In genomic region chr12:102285779-102286178, GRCm38 (mm10) we compare ENCODE assay signal across 17 mouse cellular contexts. TPM values are rescaled to one million over a fixed set of nuclear protein-coding genes. Genes with fewer than 3 reads are reported as not detected.
DNase-seq lines count a peak whose midpoint lies in the region; ATAC-seq and TF ChIP-seq lines count a peak whose summit lies in the region.
"Had no signal": no experiment of that assay in that cellular context is flagged by ENCODE, and none has a peak within 500 bp of the region (broad histone marks: within the 10 kb centered on the region; RNA-seq: fewer than 3 reads in every experiment).

No protein-coding gene starts in this region.

- H3K9ac ChIP-seq in heart, adult 2 months (ENCODE audit: low read depth, low read length), result peak overlapping the region; percentile 28; the same call in 1 of the 2 replicates
- H3K9ac ChIP-seq in midbrain, embryonic 14.5 days (replicated peaks; ENCODE audit: low read length), result no peak overlapping the region
- H3K9ac ChIP-seq: forebrain, embryonic 13.5 days; hindbrain, embryonic 14.5 days; intestine, embryonic 15.5 days; midbrain, embryonic 15.5 days had no signal

- no peak for TF ChIP-seq POLR2A in heart, adult 2 months (IDR thresholded peaks at IDR 0.05; ENCODE audit: insufficient read depth, low read depth, low read length)
- TF ChIP-seq POLR2A in kidney, adult 2 months (IDR thresholded peaks at IDR 0.05; ENCODE audit: low read depth, low read length), result no peak
- TF ChIP-seq POLR2A in myocyte (IDR thresholded peaks at IDR 0.05; ENCODE audit: insufficient read length, low read depth), result peak; percentile 40

- H3K4me3 ChIP-seq in heart, adult 2 months, result peak overlapping the region; percentile 69; the same call in 1 of the 2 replicates
- no peak overlapping the region for H3K4me3 ChIP-seq in kidney, adult 2 months (ENCODE audit: insufficient read depth, low read depth, low read length)
- H3K4me3 ChIP-seq in myocyte, result peak overlapping the region; percentile 65
- no peak overlapping the region for H3K4me3 ChIP-seq in midbrain, embryonic 14.5 days (replicated peaks; ENCODE audit: low read depth, low read length)
- H3K4me3 ChIP-seq: forebrain, embryonic 13.5 days; intestine, embryonic 15.5 days; midbrain, embryonic 15.5 days had no signal

- peak in 1 of 2 experiments; percentile 49 for DNase-seq in heart, adult 2 months
- no peak for DNase-seq in heart, postnatal 14 days
- DNase-seq in kidney, adult 2 months, result peak; percentile 41
- DNase-seq in kidney, postnatal 14 days, result no peak
- no peak for DNase-seq in Patski (ENCODE audit: low read depth, low spot score)
- no peak for DNase-seq in midbrain, embryonic 14.5 days
- DNase-seq: cerebellum, adult 11 months; cerebellum, postnatal 14 days; gastrocnemius, postnatal 36 days; layer of hippocampus, adult 9-11 months; retina, postnatal 1 day; right cerebral cortex, postnatal 4 days had no signal

- peaks cover 17% of the 10 kb centered on the region for H3K4me1 ChIP-seq in heart, adult 2 months (ENCODE audit: control insufficient read depth, insufficient read depth, low read length)
- peaks cover 37% of the 10 kb centered on the region for H3K4me1 ChIP-seq in kidney, adult 2 months (ENCODE audit: control insufficient read depth, insufficient read depth, low read length)
- peaks cover 12% of the 10 kb centered on the region for H3K4me1 ChIP-seq in midbrain, embryonic 14.5 days (ENCODE audit: control insufficient read depth, insufficient read depth, low read length)

- no peak overlapping the region for H3ac ChIP-seq in myocyte (ENCODE audit: control insufficient read depth, insufficient read length)

- no peaks in the 10 kb centered on the region for H3K27me3 ChIP-seq in heart, adult 2 months (ENCODE audit: control insufficient read depth, insufficient read depth, low read length)
- no peaks in the 10 kb centered on the region for H3K27me3 ChIP-seq in kidney, adult 2 months (replicated peaks; ENCODE audit: control insufficient read depth, insufficient read depth, low read length)
- H3K27me3 ChIP-seq in Patski, result no peaks in the 10 kb centered on the region
- no peaks in the 10 kb centered on the region for H3K27me3 ChIP-seq in myocyte (ENCODE audit: control insufficient read depth, insufficient read depth, insufficient read length)
- peaks cover 14% of the 10 kb centered on the region; the same call in 1 of the 2 replicates for H3K27me3 ChIP-seq in midbrain, embryonic 14.5 days (ENCODE audit: control insufficient read depth, insufficient read depth, low read length)
- H3K27me3 ChIP-seq: intestine, embryonic 15.5 days had no signal

- intact Hi-C loops in heart, adult 2 months (cut with DNase I), result no loop called here
- intact Hi-C loops in heart, postnatal 14 days (cut with DNase I), result loop anchor here (2.0 kb wide), 1 partner anchor 35 kb away; no protein-coding TSS in a partner anchor

- no peaks in the 10 kb centered on the region; the same call in 1 of the 2 replicates for H3K79me2 ChIP-seq in heart, adult 2 months (replicated peaks; ENCODE audit: control insufficient read depth, insufficient read depth, low read length)
- H3K79me2 ChIP-seq in myocyte (ENCODE audit: control insufficient read depth, insufficient read depth), result peaks cover 46% of the 10 kb centered on the region

- no peaks in the 10 kb centered on the region for H3K9me3 ChIP-seq in midbrain, embryonic 14.5 days (ENCODE audit: control insufficient read depth, low read length)
- H3K9me3 ChIP-seq: forebrain, embryonic 13.5 days; intestine, embryonic 15.5 days; midbrain, embryonic 15.5 days had no signal

- peaks cover 2% of the 10 kb centered on the region for H3K36me3 ChIP-seq in heart, adult 2 months (ENCODE audit: control insufficient read depth, insufficient read depth, low read length)
- no peaks in the 10 kb centered on the region for H3K36me3 ChIP-seq in kidney, adult 2 months (ENCODE audit: control insufficient read depth, insufficient read depth, low read length)
- no peaks in the 10 kb centered on the region for H3K36me3 ChIP-seq in myocyte (ENCODE audit: control insufficient read depth, insufficient read depth)
- no peaks in the 10 kb centered on the region for H3K36me3 ChIP-seq in midbrain, embryonic 14.5 days (ENCODE audit: control insufficient read depth, insufficient read depth, low read length)
- H3K36me3 ChIP-seq: intestine, embryonic 15.5 days; midbrain, embryonic 15.5 days had no signal

- CTCF ChIA-PET in Patski (lab: Charles Lee), result no interaction called here

- POLR2A ChIA-PET in Patski (lab: Charles Lee), result interaction anchor here (0.7 kb wide), 1 partner anchor 48 kb away, joined by 3 read pairs; no protein-coding TSS in a partner anchor

- TF ChIP-seq CTCF in heart, adult 2 months (IDR thresholded peaks at IDR 0.05), result no peak
- no peak for TF ChIP-seq CTCF in kidney, adult 2 months (conservative IDR thresholded peaks at IDR 0.05; ENCODE audit: insufficient read depth, insufficient read length, low read depth, low read length)
- no peak for TF ChIP-seq CTCF in Patski (IDR thresholded peaks at IDR 0.05)

- ATAC-seq in Patski, result peak; percentile 52
- ATAC-seq in midbrain, embryonic 14.5 days (ENCODE audit: low FRiP score, low TSS enrichment), result no peak
- ATAC-seq: forebrain, embryonic 13.5 days; intestine, embryonic 15.5 days; midbrain, embryonic 15.5 days had no signal

- WGBS in heart, adult 2 months, result 53% methylated on average over 5 of the region's 5 CpGs
- 27% methylated on average over 5 of the region's 5 CpGs for WGBS in kidney, adult 2 months
- WGBS in midbrain, embryonic 14.5 days, result 87% methylated on average over 5 of the region's 5 CpGs

- H3K27ac ChIP-seq in heart, adult 2 months, result peak overlapping the region; percentile 96
- peak overlapping the region; percentile 10; the same call in 1 of the 2 replicates for H3K27ac ChIP-seq in kidney, adult 2 months (ENCODE audit: insufficient read depth, low read depth, low read length)
- H3K27ac ChIP-seq in midbrain, embryonic 14.5 days (replicated peaks; ENCODE audit: low read depth, low read length), result no peak overlapping the region
- H3K27ac ChIP-seq: forebrain, embryonic 13.5 days; hindbrain, embryonic 14.5 days; midbrain, embryonic 15.5 days had no signal

- in situ Hi-C loops in Patski (cut with MboI; ENCODE audit: low pct_unique_long_range_greater_than_20kb), result loop anchor here (10.0 kb wide), 1 partner anchor 179 kb away; the partner anchor contains the start of gene Golga5

- H3K4me2 ChIP-seq in myocyte (ENCODE audit: low read depth), result peak overlapping the region; percentile 64
- no peak overlapping the region for H3K4me2 ChIP-seq in midbrain, embryonic 14.5 days (ENCODE audit: low read length)
- H3K4me2 ChIP-seq: forebrain, embryonic 13.5 days; hindbrain, embryonic 14.5 days; midbrain, embryonic 15.5 days had no signal

- no peak for TF ChIP-seq EP300 in heart, adult 2 months (IDR thresholded peaks at IDR 0.05; ENCODE audit: insufficient read depth, low read depth, low read length)

TF ChIP-seq in myocyte, 11 proteins besides CTCF, POLR2A, EP300 and RAD21:
- TF ChIP-seq MYOG (IDR thresholded peaks at IDR 0.05; ENCODE audit: control insufficient read depth in 1 of 3, insufficient read depth in 1 of 3, insufficient read length in 2 of 3, low read depth in 2 of 3) (peak in 1 of 3 experiments; percentile 10), USF1 (IDR thresholded peaks at IDR 0.05; ENCODE audit: low read depth) (no peak)

RNA-seq across cellular contexts. Expression of gene Rin3, which starts 2.9 kb away (rescaled TPM):
- 10 to 100 TPM; 14.7 to 25.3 TPM for total RNA-seq in heart, adult 2 months (2021)
- polyA plus RNA-seq in heart, adult 2 months (2012; rRNA removed), result 6.1 and 10.3 TPM in 2 replicates
- 10 to 100 TPM; 23.1 to 26.1 TPM for total RNA-seq in heart, postnatal 14 days (2021)
- 11.6 and 15.4 TPM in 2 replicates for polyA plus RNA-seq in kidney, adult 2 months (2012; rRNA removed)
- polyA plus RNA-seq in Patski (2021), result 31.6 TPM
- polyA plus RNA-seq in myocyte (2012; fragmentation: generic; extraction: Trizol), result 23.4 TPM
- polyA plus RNA-seq in midbrain, embryonic 14.5 days (2014; fragmentation: Nextera tagmentation; extraction: Ambion mirVana), result 1.4 and 3.5 TPM in 2 replicates

Comparison
In these comparisons a context has a peak if more than half of its experiments do, and no peak if none do; other contexts are left out.
1. H3K4me3 ChIP-seq: peak in heart, adult 2 months (single experiment) and myocyte (single experiment); none in kidney, adult 2 months (single experiment) and midbrain, embryonic 14.5 days (single experiment).